Mouse (Mus musculus) limb, embryonic 13.5 days (tissue): ENCODE results near the gene Klhl26. TPM values are rescaled to one million over a fixed set of nuclear protein-coding genes. Genes with fewer than 3 reads are reported as not detected.

Experiments
- ATAC-seq: fragments of 200-750 bp; cut with Nextera tagmentation; 2 replicates; pipeline ENCODE4 v1.8.0; 2017; ENCODE audit warnings: low read depth, moderate number of reproducible peaks, moderate TSS enrichment; ENCODE audit not compliant: low FRiP score
- H3K27ac ChIP-seq: fragments of 300-500 bp; sonication (generic); 2 replicates; pipeline ENCODE4 v1.5.1; 2015; ENCODE audit warnings: inconsistent platforms, mild to moderate bottlenecking, moderate library complexity
- H3K27me3 ChIP-seq: fragments of 300-500 bp; sonication (generic); 2 replicates; pipeline ENCODE4 v1.6.1; 2015; ENCODE audit warnings: mild to moderate bottlenecking, inconsistent platforms
- H3K36me3 ChIP-seq: fragments of 300-500 bp; sonication (generic); 2 replicates; pipeline ENCODE4 v1.6.1; 2015; ENCODE audit warnings: inconsistent platforms, mild to moderate bottlenecking, moderate library complexity
- H3K4me1 ChIP-seq: fragments of 300-500 bp; sonication (generic); 2 replicates; pipeline ENCODE4 v1.6.1; 2015; ENCODE audit warnings: inconsistent platforms
- H3K4me2 ChIP-seq: fragments of 300-500 bp; sonication (generic); replicated peaks from 2 replicates; pipeline ENCODE4 v1.6.1; 2015; ENCODE audit warnings: inconsistent platforms, mild to moderate bottlenecking, moderate library complexity
- H3K4me3 ChIP-seq: fragments of 300-500 bp; sonication (generic); 2 replicates; pipeline ENCODE4 v1.5.1; 2015; ENCODE audit warnings: moderate library complexity, mild to moderate bottlenecking, inconsistent platforms
- H3K9ac ChIP-seq: fragments of 300-500 bp; sonication (generic); 2 replicates; pipeline ENCODE4 v1.6.1; 2015; ENCODE audit warnings: mild to moderate bottlenecking, inconsistent platforms
- H3K9me3 ChIP-seq: fragments of 300-500 bp; sonication (generic); 2 replicates; pipeline ENCODE4 v1.6.1; 2016; ENCODE audit warnings: inconsistent platforms
- WGBS: fragments of 180-500 bp; shearing (Covaris S2); methylation state at CpG from one replicate; pipeline ENCODE4 v1.1.7; 2015; 5-methylcytosine and 5-hydroxymethylcytosine counted together
- polyA plus RNA-seq: library from polyadenylated mRNA; unstranded; fragments of >200 nt; fragmentation: Nextera tagmentation; extraction: Ambion mirVana; gene quantifications from 2 replicates; pipeline ENCODE4 v1.2.1, GENCODE M21; 2015

Gene Klhl26
- polyA plus RNA-seq, 1 experiment from 2014 or later: 29.0 TPM

DNA sequence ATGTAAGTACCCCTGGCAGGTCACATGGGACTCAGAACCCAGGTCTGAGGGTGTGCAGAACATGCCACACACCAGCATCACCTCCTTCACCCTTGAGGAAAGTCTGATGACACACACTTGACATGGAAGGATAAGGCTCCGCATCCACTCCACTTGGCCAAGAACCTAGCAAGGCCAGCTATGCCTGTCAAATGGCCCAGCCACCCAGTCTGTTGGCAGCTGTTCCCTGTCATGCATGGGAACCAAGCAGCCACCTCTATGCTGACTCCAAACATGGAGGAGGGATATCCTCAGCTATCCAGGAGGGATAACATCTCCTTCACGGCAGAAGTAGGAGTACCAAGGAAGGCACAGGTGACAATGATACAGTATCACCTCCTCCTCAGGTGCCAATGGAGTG lies 38.3 kb downstream of the Klhl26 start:
- peak overlapping the region; percentile 90 for H3K4me2 ChIP-seq
- no peaks in the 10 kb centered on the region for H3K27me3 ChIP-seq
- no peaks in the 10 kb centered on the region; the same call in 1 of the 2 replicates for H3K36me3 ChIP-seq
- H3K27ac ChIP-seq: no peak overlapping the region
- peaks cover 25% of the 10 kb centered on the region for H3K4me1 ChIP-seq
- 95% methylated on average over 2 of the region's 2 CpGs for WGBS
- H3K9me3 ChIP-seq: no peaks in the 10 kb centered on the region
- peak overlapping the region; percentile 65 for H3K4me3 ChIP-seq
- H3K9ac ChIP-seq: no peak overlapping the region; the same call in none of the 2 replicates
- ATAC-seq: no peak

DNA sequence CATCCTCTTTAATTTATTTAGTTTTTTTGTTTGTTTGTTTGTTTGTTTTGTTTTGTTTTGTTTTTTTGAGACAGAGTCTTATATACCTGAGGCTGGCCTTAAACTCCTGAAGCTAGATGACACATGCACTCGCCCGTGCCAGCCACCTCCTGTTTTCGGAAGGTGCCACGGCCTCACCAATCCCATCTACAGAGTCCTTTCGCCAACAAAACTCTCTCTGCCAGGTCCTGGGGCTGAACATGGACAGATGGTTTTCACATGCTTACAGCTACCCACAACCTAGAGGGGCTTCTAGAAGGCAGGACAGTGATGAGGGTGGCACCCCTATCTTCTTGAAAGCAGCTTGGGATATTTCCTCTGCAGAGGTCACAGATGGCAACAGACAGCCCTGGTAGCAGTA lies 41.6 kb downstream of the Klhl26 start:
- H3K9me3 ChIP-seq: no peaks in the 10 kb centered on the region
- WGBS: 95% methylated on average over 5 of the region's 5 CpGs

DNA sequence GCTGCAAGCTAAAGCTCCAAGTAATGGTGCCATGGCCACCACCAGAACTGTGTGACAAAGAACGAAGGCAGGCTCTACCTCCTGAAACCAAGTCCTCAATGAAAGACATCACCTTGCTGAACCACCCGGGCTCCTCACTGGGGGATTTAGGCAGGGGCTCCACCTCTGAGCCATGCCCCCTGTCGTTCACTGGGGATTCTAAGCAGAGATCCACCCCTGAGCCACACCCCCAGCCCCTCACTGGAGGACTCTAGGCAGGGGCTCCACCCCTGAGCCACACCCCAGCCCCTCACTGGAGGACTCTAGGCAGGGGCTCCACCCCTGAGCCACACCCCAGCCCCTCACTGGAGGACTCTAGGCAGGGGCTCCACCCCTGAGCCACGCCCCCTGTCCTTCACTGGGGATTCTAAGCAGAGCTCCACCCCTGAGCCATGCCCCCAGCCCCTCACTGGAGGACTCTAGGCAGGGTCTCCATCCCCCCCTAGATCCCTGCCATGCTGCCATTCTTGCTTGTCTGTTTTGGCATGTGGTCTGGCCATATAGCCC lies 43.7 kb downstream of the Klhl26 start:
- Histone ChIP-seq H3K9ac (no peak overlapping the region), H3K4me2 (no peak overlapping the region), H3K27ac (no peak overlapping the region), H3K4me3 (no peak overlapping the region), H3K4me1 (peaks cover 10% of the 10 kb centered on the region; the same call in 1 of the 2 replicates), H3K9me3 (no peaks in the 10 kb centered on the region), H3K27me3 (no peaks in the 10 kb centered on the region), H3K36me3 (peaks cover 4% of the 10 kb centered on the region; the same call in 1 of the 2 replicates)
- WGBS: 46% methylated on average over 4 of the region's 4 CpGs
- ATAC-seq: no peak

More for the DNA sequence above, 41.6 kb downstream of the Klhl26 start:
- Histone ChIP-seq H3K4me2 (no peak overlapping the region), H3K9ac (0 out of 2 replicates have a peak overlapping the region, but pooled peaks have one; percentile 19), H3K27ac (no peak overlapping the region), H3K27me3 (no peaks in the 10 kb centered on the region), H3K4me1 (peaks cover 23% of the 10 kb centered on the region), H3K4me3 (no peak overlapping the region), H3K36me3 (no peaks in the 10 kb centered on the region; the same call in 1 of the 2 replicates)
- ATAC-seq: no peak

DNA sequence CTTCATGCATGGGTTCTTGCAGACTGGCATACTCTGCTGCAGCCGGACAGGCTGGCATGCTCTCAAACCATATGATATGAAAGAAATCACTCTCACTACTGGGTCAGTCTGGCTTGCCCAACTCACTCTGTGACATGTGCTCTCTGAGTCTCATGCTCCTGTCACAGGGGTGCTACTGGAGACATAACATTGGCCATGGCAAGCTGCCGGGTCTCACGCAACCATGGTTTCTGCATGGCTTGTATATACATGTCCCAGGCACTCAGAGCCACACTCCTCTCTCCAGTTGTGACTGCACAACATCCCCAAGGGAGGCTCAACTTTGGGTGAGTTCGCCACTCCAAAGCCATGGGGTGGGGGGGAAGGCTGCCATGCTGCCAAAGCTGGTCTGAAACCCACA lies 45.6 kb downstream of the Klhl26 start:
- no peak overlapping the region for H3K9ac ChIP-seq
- H3K4me3 ChIP-seq: no peak overlapping the region
- H3K4me2 ChIP-seq: no peak overlapping the region
- peaks cover 4% of the 10 kb centered on the region; the same call in 1 of the 2 replicates for H3K36me3 ChIP-seq
- no peaks in the 10 kb centered on the region for H3K9me3 ChIP-seq
- ATAC-seq: no peak
- no peaks in the 10 kb centered on the region for H3K27me3 ChIP-seq
- WGBS: 96% methylated on average over 4 of the region's 4 CpGs
- H3K27ac ChIP-seq: no peak overlapping the region
- no peaks in the 10 kb centered on the region for H3K4me1 ChIP-seq

DNA sequence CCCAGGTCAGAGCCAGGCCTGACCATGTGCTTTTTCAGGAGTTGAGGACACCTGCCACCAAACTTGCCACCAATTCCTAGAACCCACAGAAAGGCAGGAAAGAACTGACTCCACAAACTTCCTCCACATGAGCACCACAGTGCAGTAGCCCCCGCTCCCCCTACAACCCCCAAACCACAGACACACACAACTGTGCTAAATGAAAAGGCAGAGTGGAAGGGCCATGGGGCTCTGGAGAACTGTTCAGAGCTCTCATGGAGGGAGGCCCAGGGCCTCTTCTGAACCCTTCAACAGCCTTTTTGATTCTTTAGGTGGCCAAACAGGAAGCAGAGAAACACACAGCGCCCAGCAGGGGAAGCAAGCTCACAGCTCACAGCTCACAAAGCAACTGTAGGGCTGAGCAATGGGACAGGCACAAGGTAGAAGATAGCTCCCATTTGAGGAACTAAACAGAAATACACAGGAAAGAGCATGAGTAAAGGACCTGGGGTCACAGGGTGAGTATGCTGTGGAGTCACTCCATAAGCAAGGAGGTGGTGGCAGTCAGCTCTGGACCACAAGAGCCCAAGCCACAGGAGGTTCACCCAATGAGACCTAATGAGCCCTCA lies 50.4 kb downstream of the Klhl26 start:
- Histone ChIP-seq H3K9ac (no peak overlapping the region), H3K27me3 (no peaks in the 10 kb centered on the region), H3K9me3 (no peaks in the 10 kb centered on the region), H3K4me2 (no peak overlapping the region), H3K36me3 (peaks cover 4% of the 10 kb centered on the region; the same call in 1 of the 2 replicates), H3K4me3 (no peak overlapping the region), H3K4me1 (no peaks in the 10 kb centered on the region), H3K27ac (no peak overlapping the region)
- no peak for ATAC-seq
- WGBS: 83% methylated on average over 2 of the region's 2 CpGs

DNA sequence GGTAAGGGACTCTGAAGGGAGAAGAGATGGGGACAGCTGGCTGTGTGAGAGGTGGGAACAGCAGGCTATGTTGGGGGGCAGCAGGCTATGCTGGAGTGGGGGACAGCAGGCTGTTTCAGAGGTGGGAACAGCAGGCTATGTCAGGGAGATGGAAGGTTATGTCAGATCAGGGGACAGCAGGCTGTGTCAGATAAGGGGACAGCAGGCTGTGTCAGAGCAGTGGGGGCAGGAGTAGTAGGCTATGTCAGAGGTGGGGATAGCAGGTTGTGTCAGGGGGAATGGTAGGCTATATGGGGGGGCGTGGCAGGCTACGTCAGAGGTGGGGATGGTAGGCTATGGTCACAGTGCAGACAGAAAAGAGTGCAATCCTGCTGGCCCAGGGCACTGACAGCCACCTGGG lies 54.0 kb downstream of the Klhl26 start:
- Histone ChIP-seq H3K9me3 (no peaks in the 10 kb centered on the region), H3K27me3 (no peaks in the 10 kb centered on the region), H3K4me1 (peaks cover 31% of the 10 kb centered on the region), H3K4me2 (no peak overlapping the region), H3K36me3 (no peaks in the 10 kb centered on the region), H3K9ac (no peak overlapping the region), H3K27ac (no peak overlapping the region), H3K4me3 (no peak overlapping the region)
- WGBS: 73% methylated on average over 2 of the region's 2 CpGs
- no peak for ATAC-seq

DNA sequence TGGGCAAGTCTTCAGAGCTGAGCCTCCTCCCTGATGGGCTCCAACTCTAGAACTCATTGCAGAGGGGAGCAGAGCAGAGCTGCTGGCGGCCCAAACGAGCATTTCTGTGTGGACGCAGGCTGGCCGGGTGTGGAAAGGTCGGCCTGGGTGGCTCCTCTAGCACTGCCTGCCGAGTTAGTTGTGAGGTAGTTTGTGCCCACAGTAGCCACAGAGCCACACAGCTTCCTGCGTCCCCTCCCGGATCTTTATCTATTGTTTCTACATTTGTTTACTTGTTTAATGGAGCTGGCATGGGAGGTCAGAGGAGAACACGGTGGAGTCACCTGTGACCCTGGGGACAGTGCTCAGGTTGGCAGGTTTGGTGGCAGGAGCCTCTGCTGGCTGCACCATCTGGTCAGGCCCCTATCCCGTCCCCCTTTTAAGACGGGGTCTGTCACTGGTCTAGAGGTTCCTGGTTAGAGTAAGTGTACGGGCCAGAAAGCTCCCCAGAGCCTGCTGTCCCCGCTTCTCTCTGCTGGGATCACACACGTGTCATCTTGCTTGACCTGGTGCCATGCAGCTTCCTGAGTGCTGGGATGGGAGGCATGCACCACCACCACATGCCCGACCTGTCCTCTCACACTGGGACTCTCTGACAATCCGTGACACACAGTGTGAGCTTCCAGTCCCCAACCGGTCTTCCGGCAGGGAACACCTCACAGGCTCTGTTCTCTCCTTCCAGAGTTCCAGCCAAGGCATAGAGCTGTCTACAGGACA lies 55.2 kb downstream of the Klhl26 start:
- 77% methylated on average over 18 of the region's 18 CpGs for WGBS
- Histone ChIP-seq H3K9ac (no peak overlapping the region), H3K4me3 (no peak overlapping the region), H3K36me3 (no peaks in the 10 kb centered on the region), H3K27me3 (no peaks in the 10 kb centered on the region), H3K9me3 (no peaks in the 10 kb centered on the region), H3K4me2 (no peak overlapping the region), H3K27ac (no peak overlapping the region), H3K4me1 (peaks cover 43% of the 10 kb centered on the region)
- ATAC-seq: no peak

DNA sequence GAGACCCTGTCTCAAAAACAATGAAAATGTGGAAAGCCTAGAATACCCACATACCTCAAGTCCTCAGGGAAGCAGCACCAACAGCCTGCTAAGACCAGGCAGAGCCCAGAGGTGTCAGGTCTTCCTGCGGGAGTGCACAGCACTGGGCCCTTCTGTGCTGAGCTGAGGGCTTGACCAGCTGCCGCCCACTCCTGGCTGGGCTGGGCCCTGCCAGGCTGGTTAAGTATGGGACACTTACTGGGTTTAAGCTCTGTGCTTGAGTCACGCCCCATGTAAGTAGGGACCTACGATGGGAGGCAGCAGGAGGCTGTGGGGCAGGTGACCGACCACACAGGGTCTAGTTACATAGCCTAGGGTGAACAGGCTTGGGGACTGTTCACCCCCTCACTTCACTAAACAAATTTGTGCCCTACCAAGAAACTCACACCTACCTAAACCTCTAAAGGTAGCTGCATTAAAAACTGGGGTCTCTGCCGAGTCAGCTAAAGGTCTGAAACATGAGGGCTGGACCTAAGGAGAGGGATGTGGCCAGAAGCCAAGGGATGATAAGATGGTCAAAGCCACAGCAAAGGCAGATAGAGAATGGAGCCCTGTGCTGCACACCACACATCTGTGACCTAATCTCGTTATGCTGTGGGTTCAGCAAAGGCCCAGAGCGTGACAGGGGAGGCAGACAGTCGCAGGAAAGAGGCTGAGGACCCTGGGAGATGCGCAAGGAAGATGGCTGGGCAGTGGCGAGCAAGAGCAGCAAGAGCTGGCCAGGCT lies 56.7 kb downstream of the Klhl26 start:
- no peak overlapping the region for H3K27ac ChIP-seq
- no peak overlapping the region for H3K4me2 ChIP-seq
- WGBS: 80% methylated on average over 11 of the region's 11 CpGs
- no peaks in the 10 kb centered on the region for H3K9me3 ChIP-seq
- H3K4me3 ChIP-seq: no peak overlapping the region
- H3K27me3 ChIP-seq: no peaks in the 10 kb centered on the region
- H3K9ac ChIP-seq: peak overlapping the region; percentile 39; the same call in 1 of the 2 replicates
- no peaks in the 10 kb centered on the region for H3K36me3 ChIP-seq
- no peak for ATAC-seq
- H3K4me1 ChIP-seq: peaks cover 53% of the 10 kb centered on the region

DNA sequence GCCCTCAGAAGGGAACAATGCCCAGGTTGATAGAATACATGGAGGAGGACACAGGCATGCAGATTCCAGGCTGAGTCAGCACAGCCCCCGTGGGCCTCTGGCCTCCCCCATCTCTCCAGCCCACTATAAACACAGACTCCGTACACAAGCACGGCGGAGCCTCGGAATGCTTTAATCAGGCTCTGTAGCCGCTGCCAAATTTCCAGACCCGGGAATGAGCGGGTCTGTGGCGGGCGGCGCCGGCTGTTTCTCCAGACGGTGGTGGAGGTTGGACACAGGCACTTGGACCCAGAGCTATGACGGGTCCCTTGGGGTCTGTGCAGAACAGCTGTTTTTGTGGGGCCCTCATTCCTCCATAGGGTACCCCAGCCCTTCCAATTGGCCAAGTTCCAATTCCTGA lies 57.8 kb downstream of the Klhl26 start:
- Histone ChIP-seq H3K9ac (no peak overlapping the region), H3K4me2 (peak overlapping the region; percentile 32), H3K27me3 (no peaks in the 10 kb centered on the region), H3K9me3 (no peaks in the 10 kb centered on the region), H3K27ac (peak overlapping the region; percentile 58; the same call in 1 of the 2 replicates), H3K4me1 (peaks cover 53% of the 10 kb centered on the region), H3K36me3 (peaks cover 5% of the 10 kb centered on the region; the same call in 1 of the 2 replicates), H3K4me3 (no peak overlapping the region)
- peak; percentile 68 for ATAC-seq
- 18% methylated on average over 14 of the region's 14 CpGs for WGBS

DNA sequence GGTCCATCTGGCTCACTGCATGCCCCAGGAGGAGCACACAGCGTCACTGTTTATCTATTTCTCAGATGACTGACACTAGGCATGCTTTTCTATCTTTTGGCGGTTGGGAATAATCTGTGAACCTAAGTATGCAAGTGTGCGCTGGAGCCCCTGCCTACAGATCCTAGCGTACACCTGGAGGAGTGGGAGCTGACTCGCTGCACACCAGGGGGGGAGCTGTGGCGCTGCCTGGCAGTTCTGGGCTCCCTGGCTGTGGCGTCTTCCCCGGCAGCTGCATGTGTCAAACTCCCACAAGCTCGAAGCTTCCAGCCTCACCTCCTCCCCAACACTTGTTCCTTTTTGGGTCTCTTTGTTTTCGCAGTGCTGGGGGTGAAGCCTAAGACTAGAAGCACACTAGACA lies 58.9 kb downstream of the Klhl26 start:
- Histone ChIP-seq H3K9ac (peak overlapping the region; percentile 10; the same call in 1 of the 2 replicates), H3K27me3 (no peaks in the 10 kb centered on the region), H3K4me1 (peaks cover 53% of the 10 kb centered on the region), H3K36me3 (peaks cover 7% of the 10 kb centered on the region), H3K27ac (peak overlapping the region; percentile 58; the same call in 1 of the 2 replicates), H3K4me3 (no peak overlapping the region), H3K4me2 (no peak overlapping the region), H3K9me3 (no peaks in the 10 kb centered on the region)
- WGBS: 38% methylated on average over 10 of the region's 10 CpGs
- no peak for ATAC-seq

DNA sequence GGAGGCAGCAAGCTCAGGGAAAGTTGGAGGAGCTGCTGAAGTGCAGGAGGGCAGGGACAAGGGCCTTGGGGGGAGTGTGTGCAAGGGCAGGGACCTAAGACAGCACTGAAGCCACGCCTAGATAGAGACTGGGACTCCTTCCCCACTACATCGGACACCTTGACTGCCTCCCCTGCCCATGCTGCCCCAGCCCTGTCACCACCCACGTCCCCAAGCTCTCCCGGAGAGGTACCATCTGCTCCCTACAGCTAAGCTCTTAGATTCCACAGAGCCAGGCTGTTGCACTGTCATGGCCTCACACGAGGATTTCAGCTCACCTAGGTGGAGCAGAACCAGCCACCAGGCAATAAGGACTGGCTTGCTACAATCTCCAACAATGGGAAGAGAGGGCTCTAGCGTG lies 59.8 kb downstream of the Klhl26 start:
- Histone ChIP-seq H3K27me3 (no peaks in the 10 kb centered on the region), H3K4me2 (no peak overlapping the region), H3K9me3 (no peaks in the 10 kb centered on the region), H3K4me1 (peaks cover 53% of the 10 kb centered on the region), H3K4me3 (no peak overlapping the region), H3K36me3 (peaks cover 7% of the 10 kb centered on the region), H3K27ac (no peak overlapping the region), H3K9ac (0 out of 2 replicates have a peak overlapping the region, but pooled peaks have one; percentile 37)
- 57% methylated on average over 6 of the region's 6 CpGs for WGBS
- ATAC-seq: no peak
